Mouse (Mus musculus) left cerebral cortex, adult 11 months (tissue): ENCODE measurements around the gene Stard7.

Source experiments
- DNase-seq: peaks from one replicate; pipeline ENCODE4 v3.0.0; 2022; ENCODE audit warnings: low spot score

Gene Stard7

GRCm38 (mm10) chr2:127322671-127323285 lies 52.8 kb downstream of the Stard7 start:
- DNase-seq: no peak

- DNase-seq: no peak
Observed at GRCm38 (mm10) chr2:127323667-127324066, 53.6 kb downstream of the Stard7 start.

- DNase-seq: no peak
Observed at GRCm38 (mm10) chr2:127324456-127324855, 54.4 kb downstream of the Stard7 start.

- DNase-seq: no peak
Observed at GRCm38 (mm10) chr2:127328090-127328851, 58.3 kb downstream of the Stard7 start.

- DNase-seq: no peak
Observed at GRCm38 (mm10) chr2:127332807-127333570, 63.0 kb downstream of the Stard7 start.

GRCm38 (mm10) chr2:127333945-127334603 lies 64.1 kb downstream of the Stard7 start:
- no peak for DNase-seq

- DNase-seq: no peak
Observed at GRCm38 (mm10) chr2:127335078-127335541, 65.1 kb downstream of the Stard7 start.

GRCm38 (mm10) chr2:127335767-127336496 lies 65.9 kb downstream of the Stard7 start, which contains the start of gene Dusp2:
Gene Dusp2 (plus strand): TSS chr2:127336159.
- peak; percentile 33 for DNase-seq

GRCm38 (mm10) chr2:127336497-127336832 lies 66.4 kb downstream of the Stard7 start:
- DNase-seq: no peak

- DNase-seq: no peak
Observed at GRCm38 (mm10) chr2:127336885-127337284, 66.9 kb downstream of the Stard7 start.

- DNase-seq: no peak
Observed at GRCm38 (mm10) chr2:127337531-127337930, 67.5 kb downstream of the Stard7 start.

GRCm38 (mm10) chr2:127338012-127338411 lies 68.0 kb downstream of the Stard7 start:
- DNase-seq: no peak

GRCm38 (mm10) chr2:127338416-127338815 lies 68.4 kb downstream of the Stard7 start, which contains the start of gene Astl:
Gene Astl (plus strand): TSS chr2:127338639.
- no peak for DNase-seq

GRCm38 (mm10) chr2:127338833-127339232 lies 68.8 kb downstream of the Stard7 start:
- no peak for DNase-seq

GRCm38 (mm10) chr2:127339262-127339661 lies 69.2 kb downstream of the Stard7 start:
- no peak for DNase-seq

GRCm38 (mm10) chr2:127341159-127341558 lies 71.1 kb downstream of the Stard7 start:
- DNase-seq: no peak

- no peak for DNase-seq
Observed at GRCm38 (mm10) chr2:127346334-127346733, 76.3 kb downstream of the Stard7 start.

- no peak for DNase-seq
Observed at GRCm38 (mm10) chr2:127347147-127347985, 77.3 kb downstream of the Stard7 start.
